Mouse (Mus musculus) neural tube, embryonic 10.5 days (tissue): ENCODE measurements at regions not wholly inside any gene's neighbourhood (a gene's known extent, or its start where the extent isn't known, plus 50 kb on each side); places are given as distances from the start of the nearest gene placed in this dataset.

Experiments used
- DNase-seq: peaks from one replicate; pipeline ENCODE4 v3.0.0-alpha.2; 2017; ENCODE audit warnings: low spot score; ENCODE audit errors: extremely low spot score

- DNase-seq = no peak
These were observed 88.8 kb upstream of the Gpc5 start for GRCm38 (mm10) chr14:115003223-115003622.

- no peak for DNase-seq
These were observed 87.1 kb upstream of the Gpc5 start for GRCm38 (mm10) chr14:115004733-115005405.

GRCm38 (mm10) chr14:115010877-115011276 is 81.1 kb upstream of the Gpc5 start:
- DNase-seq = no peak

GRCm38 (mm10) chr14:115015299-115015698 is 76.7 kb upstream of the Gpc5 start:
- no peak for DNase-seq

GRCm38 (mm10) chr14:115017410-115018153 is 74.4 kb upstream of the Gpc5 start:
- peak; percentile 70 for DNase-seq

GRCm38 (mm10) chr14:115028011-115028410 is 64.0 kb upstream of the Gpc5 start:
- no peak for DNase-seq

- DNase-seq = no peak
These were observed 60.3 kb upstream of the Gpc5 start for GRCm38 (mm10) chr14:115031734-115032133.

GRCm38 (mm10) chr14:115033375-115033969 is 58.5 kb upstream of the Gpc5 start:
- no peak for DNase-seq

- DNase-seq = no peak
These were observed 57.1 kb upstream of the Gpc5 start for GRCm38 (mm10) chr14:115034718-115035437.

- DNase-seq = no peak
These were observed 54.8 kb upstream of the Gpc5 start for GRCm38 (mm10) chr14:115037086-115037793.

- DNase-seq = no peak
These were observed 53.2 kb upstream of the Gpc5 start for GRCm38 (mm10) chr14:115038788-115039187.

GRCm38 (mm10) chr14:115039524-115039923 is 52.5 kb upstream of the Gpc5 start:
- no peak for DNase-seq

GRCm38 (mm10) chr14:115040091-115040571 is 51.9 kb upstream of the Gpc5 start:
- DNase-seq = no peak

GRCm38 (mm10) chr14:115040578-115041206 is 51.3 kb upstream of the Gpc5 start:
- DNase-seq = peak; percentile 92

GRCm38 (mm10) chr14:115041336-115042054 is 50.5 kb upstream of the Gpc5 start:
- DNase-seq = peak; percentile 56

- peak; percentile 88 for DNase-seq
These were observed 49.9 kb upstream of the Gpc5 start for GRCm38 (mm10) chr14:115042055-115042564.
